Mouse (Mus musculus) hindbrain, postnatal 0 days (tissue): ENCODE measurements around the gene Plcb1. TPM values are rescaled to one million over a fixed set of nuclear protein-coding genes. Genes with fewer than 3 reads are reported as not detected.

Source experiments
- ATAC-seq: fragments of 200-750 bp; cut with Nextera tagmentation; 2 replicates; pipeline ENCODE4 v1.8.0; 2017; ENCODE audit warnings: mild to moderate bottlenecking, moderate TSS enrichment, moderate library complexity
- DNase-seq: peaks from one replicate; pipeline ENCODE4 v3.0.0-alpha.2; 2015; ENCODE audit warnings: low spot score
- H3K27ac ChIP-seq: fragments of 300-500 bp; sonication (generic); 2 replicates; pipeline ENCODE4 v1.5.1; 2014; ENCODE audit warnings: mild to moderate bottlenecking
- H3K27me3 ChIP-seq: fragments of 300-500 bp; sonication (generic); 2 replicates; pipeline ENCODE4 v1.6.1; 2014; ENCODE audit warnings: low read length, mixed read lengths; ENCODE audit not compliant: insufficient read depth
- H3K36me3 ChIP-seq: fragments of 300-500 bp; sonication (generic); 2 replicates; pipeline ENCODE4 v1.6.1; 2014; ENCODE audit warnings: low read length, mixed read lengths; ENCODE audit not compliant: insufficient read depth
- H3K4me1 ChIP-seq: fragments of 300-500 bp; sonication (generic); 2 replicates; pipeline ENCODE4 v1.6.1; 2014; ENCODE audit warnings: antibody characterized with exemption, low read length, mixed read lengths; ENCODE audit not compliant: insufficient read depth
- H3K4me2 ChIP-seq: fragments of 300-500 bp; sonication (generic); 2 replicates; pipeline ENCODE4 v1.6.1; 2014; ENCODE audit warnings: low read depth, mild to moderate bottlenecking, low read length, moderate library complexity, mixed read lengths
- H3K4me3 ChIP-seq: fragments of 300-500 bp; sonication (generic); 2 replicates; pipeline ENCODE4 v1.5.1; 2014; ENCODE audit warnings: low read length
- H3K9ac ChIP-seq: fragments of 300-500 bp; sonication (generic); replicated peaks from 2 replicates; pipeline ENCODE4 v1.6.1; 2014; ENCODE audit warnings: mild to moderate bottlenecking, low read length, moderate library complexity, mixed read lengths
- H3K9me3 ChIP-seq: fragments of 300-500 bp; sonication (generic); 2 replicates; pipeline ENCODE4 v1.6.1; 2016; ENCODE audit warnings: low read length, mixed read lengths
- CTCF ChIP-seq: IDR thresholded peaks from 2 replicates; pipeline ENCODE4 v1.5.1; 2016; ENCODE audit warnings: antibody characterized with exemption, control low read depth, low read depth
- WGBS: fragments of 180-500 bp; shearing (Covaris S2); extraction: QIAGEN DNeasy Blood & Tissue Kit; methylation state at CpG from one replicate; pipeline ENCODE4 v1.1.7; 2014; 5-methylcytosine and 5-hydroxymethylcytosine counted together
- polyA plus RNA-seq: library from polyadenylated mRNA; unstranded; fragments of >200 nt; fragmentation: Nextera tagmentation; extraction: Ambion mirVana; gene quantifications from 2 replicates; pipeline ENCODE4 v1.2.1, GENCODE M21; 2015
- total RNA-seq: library from RNA; depleted of rRNA; stranded (reverse); fragments of >200 nt; gene quantifications from 2 replicates; pipeline ENCODE4 v1.2.3, GENCODE M21; 2014

Plcb1 gene
- total and polyA plus RNA-seq, 2 experiments from 2014 or later = 47.4 to 48.8 TPM

- Histone ChIP-seq H3K4me1 (no peaks in the 10 kb centered on the region), H3K4me3 (no peak overlapping the region), H3K27ac (no peak overlapping the region), H3K9me3 (no peaks in the 10 kb centered on the region), H3K4me2 (no peak overlapping the region), H3K9ac (no peak overlapping the region), H3K36me3 (no peaks in the 10 kb centered on the region), H3K27me3 (no peaks in the 10 kb centered on the region)
- TF ChIP-seq CTCF = no peak
- ATAC-seq (no peak), DNase-seq (no peak)
- WGBS = 40% methylated on average over 4 of the region's 4 CpGs
Measured at GRCm38 (mm10) chr2:135035640-135036260, 249.9 kb downstream of the Plcb1 start.

GRCm38 (mm10) chr2:135048791-135049190 lies 262.9 kb downstream of the Plcb1 start:
- no peaks in the 10 kb centered on the region for H3K4me1 ChIP-seq
- no peak overlapping the region for H3K27ac ChIP-seq
- no peak overlapping the region for H3K4me3 ChIP-seq
- no peaks in the 10 kb centered on the region for H3K27me3 ChIP-seq
- H3K9me3 ChIP-seq = no peaks in the 10 kb centered on the region
- no peak for DNase-seq
- H3K36me3 ChIP-seq = no peaks in the 10 kb centered on the region
- H3K9ac ChIP-seq = no peak overlapping the region
- TF ChIP-seq CTCF = no peak
- no peak overlapping the region for H3K4me2 ChIP-seq
- 62% methylated on average over 2 of the region's 2 CpGs for WGBS
- ATAC-seq = no peak

DNA sequence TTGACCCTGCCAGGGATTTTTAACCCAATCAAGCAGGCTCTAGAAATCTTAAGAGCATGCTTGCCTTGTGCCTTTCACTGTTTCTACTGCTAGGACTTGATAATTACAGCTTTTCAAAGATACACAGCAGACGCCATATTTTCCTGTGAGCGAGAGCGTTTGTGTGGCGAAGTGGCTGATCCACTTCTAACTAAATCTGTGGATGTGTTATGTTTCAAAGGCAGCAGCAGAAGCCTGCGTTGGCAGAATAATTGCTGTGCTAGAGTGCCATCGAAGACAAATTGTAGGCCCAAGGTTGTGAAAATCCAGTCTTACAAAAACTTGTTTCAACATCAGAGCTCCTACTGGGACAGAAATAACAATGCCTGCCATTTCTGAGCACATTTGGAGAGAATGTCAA lies 263.4 kb downstream of the Plcb1 start:
- H3K4me3 ChIP-seq = no peak overlapping the region
- H3K27me3 ChIP-seq = no peaks in the 10 kb centered on the region
- H3K9ac ChIP-seq = no peak overlapping the region
- no peak overlapping the region for H3K4me2 ChIP-seq
- DNase-seq = no peak
- no peak for TF ChIP-seq CTCF
- no peak overlapping the region for H3K27ac ChIP-seq
- H3K4me1 ChIP-seq = no peaks in the 10 kb centered on the region
- 80% methylated on average over 6 of the region's 6 CpGs for WGBS
- no peak for ATAC-seq
- no peaks in the 10 kb centered on the region for H3K9me3 ChIP-seq
- H3K36me3 ChIP-seq = no peaks in the 10 kb centered on the region

DNA sequence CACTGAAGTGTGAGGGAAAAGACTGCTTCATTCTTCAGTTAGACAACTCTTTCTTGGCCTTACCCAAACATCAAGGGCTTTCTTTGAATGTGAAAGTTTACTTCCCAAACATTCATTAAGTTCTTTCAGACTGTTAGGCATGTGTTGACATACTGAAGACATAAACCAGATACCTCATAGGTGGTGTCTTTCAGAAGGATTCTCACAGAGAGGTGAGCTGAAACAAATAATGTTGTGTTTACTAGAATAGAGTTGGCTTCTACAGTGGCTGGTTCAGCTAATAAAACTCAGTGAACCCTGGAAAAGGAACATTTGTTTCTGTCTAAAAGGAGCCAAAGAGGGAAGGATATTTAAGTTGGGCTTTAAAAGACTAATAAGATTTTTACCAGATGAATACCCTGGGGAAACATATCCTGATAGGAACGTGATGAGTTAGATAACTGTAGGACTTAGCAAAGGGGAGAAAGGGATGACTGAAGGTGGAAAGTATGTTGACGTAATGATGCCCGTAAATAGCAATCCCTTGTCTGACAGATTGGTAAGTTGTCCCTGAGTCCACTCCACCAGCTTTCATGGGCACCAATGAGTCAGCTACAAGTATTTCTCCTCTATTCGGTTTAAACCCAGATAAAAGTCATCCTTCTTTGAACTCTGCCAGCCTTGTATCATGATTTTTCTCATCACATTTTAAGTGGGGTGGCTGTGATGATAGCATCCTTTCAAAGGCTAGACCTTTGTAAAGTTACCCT lies 265.8 kb downstream of the Plcb1 start:
- Histone ChIP-seq H3K27me3 (no peaks in the 10 kb centered on the region), H3K4me2 (no peak overlapping the region), H3K27ac (no peak overlapping the region), H3K9me3 (no peaks in the 10 kb centered on the region), H3K9ac (no peak overlapping the region), H3K36me3 (no peaks in the 10 kb centered on the region), H3K4me1 (no peaks in the 10 kb centered on the region), H3K4me3 (no peak overlapping the region)
- TF ChIP-seq CTCF = no peak
- DNase-seq (no peak), ATAC-seq (no peak)
- WGBS = 93% methylated on average over 4 of the region's 4 CpGs

- Histone ChIP-seq H3K9ac (no peak overlapping the region), H3K27me3 (no peaks in the 10 kb centered on the region), H3K27ac (no peak overlapping the region), H3K36me3 (no peaks in the 10 kb centered on the region), H3K4me2 (no peak overlapping the region), H3K4me1 (no peaks in the 10 kb centered on the region), H3K9me3 (no peaks in the 10 kb centered on the region), H3K4me3 (no peak overlapping the region)
- WGBS = 93% methylated on average over 3 of the region's 3 CpGs
- no peak for DNase-seq
- no peak for ATAC-seq
- TF ChIP-seq CTCF = no peak
Measured at GRCm38 (mm10) chr2:135053391-135053790, 267.5 kb downstream of the Plcb1 start.

DNA sequence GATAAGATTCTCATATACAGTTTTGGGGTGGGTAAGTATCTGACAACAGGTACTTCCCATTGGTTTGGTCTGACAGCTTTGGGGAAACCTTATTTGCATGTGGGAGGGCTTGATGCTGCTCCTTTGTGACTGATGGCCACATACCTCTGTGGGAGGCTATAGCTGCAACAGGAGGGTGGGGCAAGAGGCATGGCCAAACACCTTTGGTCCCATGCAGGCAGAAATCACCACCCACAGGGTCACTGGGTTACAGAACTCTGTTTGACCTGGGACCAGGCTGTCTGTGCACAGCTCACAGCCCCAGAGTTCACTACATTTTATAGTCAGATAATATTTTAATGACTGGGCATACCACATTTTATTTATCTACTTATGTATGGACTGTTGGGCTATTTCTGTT lies 281.6 kb downstream of the Plcb1 start:
- no peaks in the 10 kb centered on the region for H3K4me1 ChIP-seq
- no peaks in the 10 kb centered on the region for H3K9me3 ChIP-seq
- ATAC-seq = no peak
- no peak overlapping the region for H3K4me3 ChIP-seq
- H3K9ac ChIP-seq = no peak overlapping the region
- no peak for DNase-seq
- H3K36me3 ChIP-seq = no peaks in the 10 kb centered on the region
- no peak for TF ChIP-seq CTCF
- no peak overlapping the region for H3K4me2 ChIP-seq
- H3K27ac ChIP-seq = no peak overlapping the region
- H3K27me3 ChIP-seq = no peaks in the 10 kb centered on the region

- no peak overlapping the region for H3K4me3 ChIP-seq
- no peak overlapping the region for H3K4me2 ChIP-seq
- no peaks in the 10 kb centered on the region for H3K36me3 ChIP-seq
- no peak overlapping the region for H3K27ac ChIP-seq
- no peaks in the 10 kb centered on the region for H3K4me1 ChIP-seq
- TF ChIP-seq CTCF = no peak
- 69% methylated on average over 4 of the region's 4 CpGs for WGBS
- peak; percentile 22 for DNase-seq
- no peak overlapping the region for H3K9ac ChIP-seq
- 0 out of 2 replicates have a peak, but pooled peaks have one; percentile 47 for ATAC-seq
- no peaks in the 10 kb centered on the region for H3K9me3 ChIP-seq
- H3K27me3 ChIP-seq = no peaks in the 10 kb centered on the region
Measured at GRCm38 (mm10) chr2:135071349-135071748, 285.5 kb downstream of the Plcb1 start.
